Mouse (Mus musculus) limb, embryonic 13.5 days (tissue): ENCODE results near the gene Pld1. TPM values are rescaled to one million over a fixed set of nuclear protein-coding genes. Genes with fewer than 3 reads are reported as not detected.

ENCODE experiments used
- ATAC-seq: fragments of 200-750 bp; cut with Nextera tagmentation; 2 replicates; pipeline ENCODE4 v1.8.0; 2017; ENCODE audit warnings: low read depth, moderate number of reproducible peaks, moderate TSS enrichment; ENCODE audit not compliant: low FRiP score
- H3K27ac ChIP-seq: fragments of 300-500 bp; sonication (generic); 2 replicates; pipeline ENCODE4 v1.5.1; 2015; ENCODE audit warnings: inconsistent platforms, mild to moderate bottlenecking, moderate library complexity
- H3K27me3 ChIP-seq: fragments of 300-500 bp; sonication (generic); 2 replicates; pipeline ENCODE4 v1.6.1; 2015; ENCODE audit warnings: mild to moderate bottlenecking, inconsistent platforms
- H3K36me3 ChIP-seq: fragments of 300-500 bp; sonication (generic); 2 replicates; pipeline ENCODE4 v1.6.1; 2015; ENCODE audit warnings: inconsistent platforms, mild to moderate bottlenecking, moderate library complexity
- H3K4me1 ChIP-seq: fragments of 300-500 bp; sonication (generic); 2 replicates; pipeline ENCODE4 v1.6.1; 2015; ENCODE audit warnings: inconsistent platforms
- H3K4me2 ChIP-seq: fragments of 300-500 bp; sonication (generic); replicated peaks from 2 replicates; pipeline ENCODE4 v1.6.1; 2015; ENCODE audit warnings: inconsistent platforms, mild to moderate bottlenecking, moderate library complexity
- H3K4me3 ChIP-seq: fragments of 300-500 bp; sonication (generic); 2 replicates; pipeline ENCODE4 v1.5.1; 2015; ENCODE audit warnings: moderate library complexity, mild to moderate bottlenecking, inconsistent platforms
- H3K9ac ChIP-seq: fragments of 300-500 bp; sonication (generic); 2 replicates; pipeline ENCODE4 v1.6.1; 2015; ENCODE audit warnings: mild to moderate bottlenecking, inconsistent platforms
- H3K9me3 ChIP-seq: fragments of 300-500 bp; sonication (generic); 2 replicates; pipeline ENCODE4 v1.6.1; 2016; ENCODE audit warnings: inconsistent platforms
- WGBS: fragments of 180-500 bp; shearing (Covaris S2); methylation state at CpG from one replicate; pipeline ENCODE4 v1.1.7; 2015; 5-methylcytosine and 5-hydroxymethylcytosine counted together
- polyA plus RNA-seq: library from polyadenylated mRNA; unstranded; fragments of >200 nt; fragmentation: Nextera tagmentation; extraction: Ambion mirVana; gene quantifications from 2 replicates; pipeline ENCODE4 v1.2.1, GENCODE M21; 2015

The Pld1 gene
- polyA plus RNA-seq, 1 experiment from 2014 or later: 5.4 TPM

GRCm38 (mm10) chr3:27982436-27983017, 44.0 kb downstream of the Pld1 start:
- H3K4me3 ChIP-seq: no peak overlapping the region
- no peaks in the 10 kb centered on the region for H3K36me3 ChIP-seq
- H3K27ac ChIP-seq: no peak overlapping the region
- H3K9me3 ChIP-seq: no peaks in the 10 kb centered on the region
- H3K4me1 ChIP-seq: peaks cover 24% of the 10 kb centered on the region
- WGBS: 37% methylated on average over 7 of the region's 7 CpGs
- ATAC-seq: peak; percentile 52; the same call in 1 of the 2 replicates
- no peak overlapping the region for H3K9ac ChIP-seq
- H3K4me2 ChIP-seq: no peak overlapping the region
- H3K27me3 ChIP-seq: no peaks in the 10 kb centered on the region

GRCm38 (mm10) chr3:27983274-27983673, 44.8 kb downstream of the Pld1 start:
- 84% methylated on average over 2 of the region's 2 CpGs for WGBS

GRCm38 (mm10) chr3:27983935-27984577, 45.6 kb downstream of the Pld1 start:
- no peaks in the 10 kb centered on the region for H3K27me3 ChIP-seq
- H3K36me3 ChIP-seq: no peaks in the 10 kb centered on the region
- H3K4me2 ChIP-seq: peak overlapping the region; percentile 59
- WGBS: 14% methylated on average over 14 of the region's 14 CpGs
- H3K27ac ChIP-seq: no peak overlapping the region
- ATAC-seq: peak; percentile 91
- H3K4me1 ChIP-seq: peaks cover 36% of the 10 kb centered on the region
- no peak overlapping the region for H3K9ac ChIP-seq
- H3K9me3 ChIP-seq: no peaks in the 10 kb centered on the region
- peak overlapping the region; percentile 28 for H3K4me3 ChIP-seq

More at GRCm38 (mm10) chr3:27983274-27983673, 44.8 kb downstream of the Pld1 start:
- no peaks in the 10 kb centered on the region for H3K36me3 ChIP-seq
- H3K27ac ChIP-seq: no peak overlapping the region
- no peak overlapping the region for H3K4me3 ChIP-seq
- no peak overlapping the region for H3K9ac ChIP-seq
- ATAC-seq: no peak
- peaks cover 32% of the 10 kb centered on the region for H3K4me1 ChIP-seq
- no peaks in the 10 kb centered on the region for H3K9me3 ChIP-seq
- no peak overlapping the region for H3K4me2 ChIP-seq
- no peaks in the 10 kb centered on the region for H3K27me3 ChIP-seq

- no peak overlapping the region for H3K27ac ChIP-seq
- peaks cover 36% of the 10 kb centered on the region for H3K4me1 ChIP-seq
- H3K4me3 ChIP-seq: peak overlapping the region; percentile 28; the same call in 1 of the 2 replicates
- no peak overlapping the region for H3K9ac ChIP-seq
- H3K4me2 ChIP-seq: peak overlapping the region; percentile 59
- WGBS: 39% methylated on average over 4 of the region's 4 CpGs
- no peak for ATAC-seq
- H3K36me3 ChIP-seq: no peaks in the 10 kb centered on the region
- no peaks in the 10 kb centered on the region for H3K27me3 ChIP-seq
- no peaks in the 10 kb centered on the region for H3K9me3 ChIP-seq
These were observed 46.1 kb downstream of the Pld1 start for GRCm38 (mm10) chr3:27984620-27985019.

GRCm38 (mm10) chr3:27985344-27985743, 46.8 kb downstream of the Pld1 start:
- H3K36me3 ChIP-seq: no peaks in the 10 kb centered on the region
- H3K9me3 ChIP-seq: no peaks in the 10 kb centered on the region
- H3K27ac ChIP-seq: no peak overlapping the region
- ATAC-seq: no peak
- no peak overlapping the region for H3K9ac ChIP-seq
- H3K27me3 ChIP-seq: no peaks in the 10 kb centered on the region
- peaks cover 36% of the 10 kb centered on the region for H3K4me1 ChIP-seq
- WGBS: 40% methylated on average over 5 of the region's 5 CpGs
- no peak overlapping the region for H3K4me3 ChIP-seq
- no peak overlapping the region for H3K4me2 ChIP-seq

GRCm38 (mm10) chr3:27987891-27988536, 49.5 kb downstream of the Pld1 start:
- H3K4me3 ChIP-seq: no peak overlapping the region
- H3K9ac ChIP-seq: no peak overlapping the region
- H3K9me3 ChIP-seq: no peaks in the 10 kb centered on the region
- H3K27ac ChIP-seq: no peak overlapping the region
- ATAC-seq: no peak
- H3K27me3 ChIP-seq: no peaks in the 10 kb centered on the region
- H3K4me2 ChIP-seq: no peak overlapping the region
- WGBS: 58% methylated on average over 8 of the region's 8 CpGs
- H3K4me1 ChIP-seq: peaks cover 32% of the 10 kb centered on the region
- no peaks in the 10 kb centered on the region for H3K36me3 ChIP-seq

- Histone ChIP-seq H3K4me3 (no peak overlapping the region), H3K4me1 (peaks cover 12% of the 10 kb centered on the region; the same call in 1 of the 2 replicates), H3K27ac (no peak overlapping the region), H3K9me3 (no peaks in the 10 kb centered on the region), H3K36me3 (no peaks in the 10 kb centered on the region), H3K9ac (no peak overlapping the region), H3K4me2 (no peak overlapping the region), H3K27me3 (no peaks in the 10 kb centered on the region)
- peak; percentile 54; the same call in 1 of the 2 replicates for ATAC-seq
- 58% methylated on average over 2 of the region's 2 CpGs for WGBS
These were observed 52.7 kb downstream of the Pld1 start for GRCm38 (mm10) chr3:27991100-27991703.

GRCm38 (mm10) chr3:27994175-27994990, 55.9 kb downstream of the Pld1 start:
- H3K27me3 ChIP-seq: no peaks in the 10 kb centered on the region
- no peak overlapping the region for H3K9ac ChIP-seq
- no peaks in the 10 kb centered on the region for H3K36me3 ChIP-seq
- H3K4me3 ChIP-seq: no peak overlapping the region
- H3K9me3 ChIP-seq: no peaks in the 10 kb centered on the region
- H3K4me2 ChIP-seq: no peak overlapping the region
- H3K4me1 ChIP-seq: no peaks in the 10 kb centered on the region
- WGBS: 90% methylated on average over 8 of the region's 8 CpGs
- ATAC-seq: no peak
- H3K27ac ChIP-seq: no peak overlapping the region

- WGBS: 72% methylated on average over 6 of the region's 6 CpGs
- Histone ChIP-seq H3K9me3 (no peaks in the 10 kb centered on the region), H3K4me1 (no peaks in the 10 kb centered on the region), H3K4me3 (no peak overlapping the region), H3K27me3 (no peaks in the 10 kb centered on the region), H3K27ac (no peak overlapping the region), H3K9ac (no peak overlapping the region), H3K36me3 (no peaks in the 10 kb centered on the region), H3K4me2 (no peak overlapping the region)
- no peak for ATAC-seq
These were observed 65.8 kb downstream of the Pld1 start for GRCm38 (mm10) chr3:28004321-28004720.

GRCm38 (mm10) chr3:28007684-28008083, 69.2 kb downstream of the Pld1 start:
- Histone ChIP-seq H3K36me3 (no peaks in the 10 kb centered on the region), H3K9ac (no peak overlapping the region), H3K4me1 (no peaks in the 10 kb centered on the region), H3K27ac (no peak overlapping the region), H3K9me3 (no peaks in the 10 kb centered on the region), H3K4me3 (no peak overlapping the region), H3K27me3 (no peaks in the 10 kb centered on the region), H3K4me2 (no peak overlapping the region)
- 82% methylated on average over 11 of the region's 11 CpGs for WGBS
- no peak for ATAC-seq

GRCm38 (mm10) chr3:28008369-28008768, 69.9 kb downstream of the Pld1 start:
- Histone ChIP-seq H3K27me3 (no peaks in the 10 kb centered on the region), H3K9ac (no peak overlapping the region), H3K4me3 (no peak overlapping the region), H3K27ac (no peak overlapping the region), H3K4me1 (no peaks in the 10 kb centered on the region), H3K9me3 (no peaks in the 10 kb centered on the region), H3K36me3 (no peaks in the 10 kb centered on the region), H3K4me2 (no peak overlapping the region)
- no peak for ATAC-seq
- 72% methylated on average over 4 of the region's 4 CpGs for WGBS
